Mouse (Mus musculus): ENCODE data around the gene Dcbld2.

DNA sequence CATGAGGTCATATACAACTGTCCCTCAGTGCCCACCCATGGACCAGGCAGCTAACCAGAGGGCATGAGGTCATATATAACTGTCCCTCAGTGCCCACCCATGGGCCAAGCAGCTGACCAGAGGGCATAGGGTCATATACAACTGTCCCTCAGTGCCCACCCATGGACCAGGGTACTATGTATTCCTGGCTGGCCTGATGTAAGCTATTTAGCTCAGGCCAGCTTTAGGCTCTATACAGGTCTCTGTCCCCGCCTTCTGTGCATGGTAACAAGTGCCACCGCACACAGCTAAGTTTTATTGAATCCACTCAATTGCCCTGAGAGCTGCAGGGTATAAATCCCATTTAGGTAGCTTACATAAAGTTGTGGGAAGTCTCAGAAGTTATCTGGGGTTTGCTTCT, 7.3 kb downstream of the Dcbld2 start:
- TF ChIP-seq CTCF (conservative IDR thresholded peaks at IDR 0.05 in 1 of 2, IDR thresholded peaks at IDR 0.05 in 1 of 2; ENCODE audit: low read depth in 2 of 2, low read length in 2 of 2): no peak
- no peak for TF ChIP-seq JUN (IDR thresholded peaks at IDR 0.05; ENCODE audit: insufficient read depth, low read depth, low read length)
- no peak for TF ChIP-seq POLR2A (IDR thresholded peaks at IDR 0.05; ENCODE audit: low read depth, low read length)
- TF ChIP-seq CHD2 (IDR thresholded peaks at IDR 0.05; ENCODE audit: low read length): no peak
- TF ChIP-seq RAD21 (IDR thresholded peaks at IDR 0.05; ENCODE audit: low read depth, low read length): no peak
- no peak for TF ChIP-seq ZNF384 (IDR thresholded peaks at IDR 0.05; ENCODE audit: low read depth, low read length)
- TF ChIP-seq ZMIZ1 (IDR thresholded peaks at IDR 0.05; ENCODE audit: low read depth, low read length): no peak
- no peak for TF ChIP-seq ETS1 (conservative IDR thresholded peaks at IDR 0.05; ENCODE audit: low read depth, low read length)
- TF ChIP-seq TCF12 (IDR thresholded peaks at IDR 0.05; ENCODE audit: low read depth, low read length): no peak
